Mouse (Mus musculus) neural tube, embryonic 13.5 days (tissue): ENCODE results near the gene Gm17364. TPM values are rescaled to one million over a fixed set of nuclear protein-coding genes. Genes with fewer than 3 reads are reported as not detected.

ENCODE experiments used
- ATAC-seq: fragments of 200-750 bp; cut with Nextera tagmentation; 2 replicates; pipeline ENCODE4 v1.8.0; 2017; ENCODE audit warnings: low read depth, mild to moderate bottlenecking, moderate TSS enrichment, moderate library complexity
- H3K27ac ChIP-seq: fragments of 300-500 bp; sonication (generic); replicated peaks from 2 replicates; pipeline ENCODE4 v1.5.1; 2015; ENCODE audit warnings: moderate library complexity, mild to moderate bottlenecking, inconsistent platforms
- H3K27me3 ChIP-seq: fragments of 300-500 bp; sonication (generic); 2 replicates; pipeline ENCODE4 v1.6.1; 2015; ENCODE audit warnings: mild to moderate bottlenecking, inconsistent platforms
- H3K36me3 ChIP-seq: fragments of 300-500 bp; sonication (generic); 2 replicates; pipeline ENCODE4 v1.6.1; 2015; ENCODE audit warnings: mild to moderate bottlenecking, inconsistent platforms
- H3K4me1 ChIP-seq: fragments of 300-500 bp; sonication (generic); replicated peaks from 2 replicates; pipeline ENCODE4 v1.6.1; 2015; ENCODE audit warnings: inconsistent platforms
- H3K4me2 ChIP-seq: fragments of 300-500 bp; sonication (generic); 2 replicates; pipeline ENCODE4 v1.6.1; 2015; ENCODE audit warnings: inconsistent platforms, mild to moderate bottlenecking, moderate library complexity
- H3K4me3 ChIP-seq: fragments of 300-500 bp; sonication (generic); 2 replicates; pipeline ENCODE4 v1.5.1; 2015; ENCODE audit warnings: mild to moderate bottlenecking, inconsistent platforms
- H3K9ac ChIP-seq: fragments of 300-500 bp; sonication (generic); 2 replicates; pipeline ENCODE4 v1.6.1; 2015; ENCODE audit warnings: moderate library complexity, mild to moderate bottlenecking, inconsistent platforms
- H3K9me3 ChIP-seq: fragments of 300-500 bp; sonication (generic); 2 replicates; pipeline ENCODE4 v1.6.1; 2016; ENCODE audit warnings: inconsistent platforms
- WGBS: fragments of 180-500 bp; shearing (Covaris S2); methylation state at CpG from one replicate; pipeline ENCODE4 v1.1.7; 2015; 5-methylcytosine and 5-hydroxymethylcytosine counted together
- polyA plus RNA-seq: library from polyadenylated mRNA; unstranded; fragments of >200 nt; fragmentation: Nextera tagmentation; extraction: Ambion mirVana; gene quantifications from 2 replicates; pipeline ENCODE4 v1.2.1, GENCODE M21; 2015

Gene Gm17364
- polyA plus RNA-seq, 1 experiment from 2014 or later: not detected

DNA sequence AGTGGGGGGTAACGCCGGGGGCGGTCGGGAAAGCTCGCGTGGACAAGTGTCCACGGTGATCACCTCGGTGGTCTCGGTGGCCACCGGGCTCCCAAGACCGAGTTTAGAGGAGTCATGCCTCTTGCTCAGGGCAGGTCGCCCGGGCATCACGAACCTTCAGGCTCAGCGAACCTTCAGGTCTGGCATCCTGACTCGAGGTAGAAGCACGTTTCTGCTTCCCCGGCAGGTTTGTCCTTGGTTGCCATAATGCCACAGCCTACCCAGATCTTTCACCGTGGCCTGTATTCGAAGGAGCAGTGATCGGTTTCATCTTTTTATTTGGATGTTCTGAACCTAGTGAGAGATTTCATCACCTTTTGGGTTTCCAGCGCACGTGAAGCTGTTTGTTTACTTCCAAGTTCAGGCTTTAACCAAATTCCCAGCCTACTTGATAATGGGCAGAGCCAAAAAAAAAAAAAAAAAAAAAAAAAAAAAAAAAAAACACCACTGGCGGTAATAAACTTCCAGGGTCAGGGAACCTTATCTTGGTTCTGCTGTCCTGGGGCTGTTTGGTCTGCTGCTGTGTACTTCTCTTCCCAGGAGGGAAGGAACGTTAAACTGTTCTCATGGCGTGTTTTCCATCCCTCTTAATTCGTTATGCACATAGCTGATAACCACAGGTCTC is 23.3 kb downstream of the Gm17364 start:
- WGBS: 2% methylated on average over 27 of the region's 27 CpGs
- ATAC-seq: no peak; the same call in 1 of the 2 replicates
- peaks cover 27% of the 10 kb centered on the region for H3K4me1 ChIP-seq

DNA sequence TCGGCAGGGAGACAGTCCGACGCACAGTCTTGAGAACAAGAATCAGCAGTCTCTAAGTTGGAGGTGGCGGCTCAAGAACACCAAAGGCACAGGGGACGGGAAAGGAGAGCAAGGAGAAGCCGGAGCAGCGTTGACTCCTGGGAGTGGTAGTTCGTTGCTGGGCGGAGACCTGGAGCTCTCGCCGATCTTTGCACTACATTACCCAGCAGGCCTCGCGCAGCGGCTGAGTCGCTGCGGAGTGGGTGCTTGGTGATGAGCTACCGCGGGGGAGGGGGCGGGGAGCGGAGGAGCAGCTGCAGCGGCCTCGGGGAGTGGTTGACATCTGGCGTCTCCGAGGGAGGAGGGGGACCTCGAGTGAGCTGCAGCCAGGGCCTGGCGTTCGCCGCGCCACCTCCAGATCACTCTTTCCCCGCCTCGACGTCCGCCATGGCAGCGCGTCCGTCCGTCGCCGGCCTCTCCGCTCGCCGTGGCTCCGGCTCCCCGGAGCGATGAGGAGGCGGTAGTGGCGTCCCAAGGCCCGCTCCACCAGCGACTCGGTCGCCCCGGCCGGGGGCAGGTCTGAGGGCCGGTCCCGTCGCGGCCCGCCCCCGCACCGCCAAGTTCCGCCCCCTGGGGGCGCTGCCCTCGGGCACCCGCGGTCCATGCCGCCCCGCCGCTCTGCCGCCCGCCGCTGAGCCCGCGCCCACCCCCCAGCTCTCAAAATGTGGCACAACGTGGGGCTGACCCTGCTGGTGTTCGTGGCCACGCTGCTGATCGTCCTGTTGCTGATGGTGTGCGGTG is 24.0 kb downstream of the Gm17364 start, which contains the start of gene Smim13:
Gene Smim13, plus strand, starts transcription at position 307 of the 780 bp plus-strand sequence.
- Histone ChIP-seq H3K9ac (peak within 1 kb of the TSS; percentile 84), H3K4me2 (peak within 1 kb of the TSS; percentile 71), H3K4me1 (peaks cover 27% of the 10 kb centered on the region), H3K4me3 (peak within 1 kb of the TSS; percentile 79), H3K36me3 (no peaks in the 10 kb centered on the region), H3K27me3 (no peaks in the 10 kb centered on the region), H3K27ac (peak within 1 kb of the TSS; percentile 92), H3K9me3 (no peaks in the 10 kb centered on the region)
- under 1% methylated on average over 75 of the region's 78 CpGs for WGBS
- peak; percentile 99 for ATAC-seq

More for the DNA sequence above, 23.3 kb downstream of the Gm17364 start:
- Histone ChIP-seq H3K4me3 (peak overlapping the region; percentile 79), H3K9me3 (no peaks in the 10 kb centered on the region), H3K9ac (peak overlapping the region; percentile 84), H3K27me3 (no peaks in the 10 kb centered on the region), H3K27ac (peak overlapping the region; percentile 92; the same call in 1 of the 2 replicates), H3K4me2 (peak overlapping the region; percentile 71), H3K36me3 (no peaks in the 10 kb centered on the region)

DNA sequence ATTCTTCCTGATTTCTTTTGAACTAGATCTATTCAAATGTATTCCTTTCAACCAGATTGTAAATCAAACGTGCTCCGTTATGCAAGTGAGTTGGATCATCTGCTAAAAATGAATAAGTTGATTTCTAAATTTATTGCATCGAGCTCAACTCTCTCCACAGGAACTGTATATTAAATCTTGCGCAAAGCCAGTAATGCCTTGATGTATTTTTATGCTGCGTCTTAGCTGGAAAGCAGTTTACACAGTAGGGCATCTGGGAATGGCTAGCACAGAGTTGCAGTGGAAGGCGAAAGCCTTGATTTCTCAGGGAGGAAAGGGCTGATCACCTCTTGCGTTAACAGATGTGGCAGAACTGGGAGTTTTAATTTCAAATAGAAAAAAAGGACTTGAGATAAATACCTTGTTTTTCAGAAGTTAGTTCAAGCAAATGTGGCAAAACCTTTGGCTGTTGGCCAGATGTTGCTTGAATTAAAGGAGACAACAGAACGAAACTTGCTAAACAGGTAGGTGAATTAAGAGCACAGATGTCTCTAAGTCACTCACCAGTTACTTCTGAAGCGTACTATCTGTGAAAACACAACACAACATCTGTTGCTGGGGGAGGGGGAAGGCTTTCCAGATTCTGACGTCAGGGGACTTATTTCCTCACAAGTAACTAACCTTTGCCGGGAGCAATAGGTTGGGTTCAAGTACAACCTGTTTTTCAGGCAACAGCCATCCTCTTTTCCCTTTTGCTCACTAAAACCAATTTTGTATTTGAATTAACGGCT is 24.8 kb downstream of the Gm17364 start:
- Histone ChIP-seq H3K36me3 (no peaks in the 10 kb centered on the region), H3K4me2 (peak overlapping the region; percentile 71), H3K27ac (peak overlapping the region; percentile 53), H3K9ac (peak overlapping the region; percentile 63), H3K27me3 (no peaks in the 10 kb centered on the region), H3K4me1 (peaks cover 27% of the 10 kb centered on the region), H3K4me3 (peak overlapping the region; percentile 79), H3K9me3 (no peaks in the 10 kb centered on the region)
- ATAC-seq: peak; percentile 19; the same call in 1 of the 2 replicates
- 41% methylated on average over 12 of the region's 12 CpGs for WGBS

DNA sequence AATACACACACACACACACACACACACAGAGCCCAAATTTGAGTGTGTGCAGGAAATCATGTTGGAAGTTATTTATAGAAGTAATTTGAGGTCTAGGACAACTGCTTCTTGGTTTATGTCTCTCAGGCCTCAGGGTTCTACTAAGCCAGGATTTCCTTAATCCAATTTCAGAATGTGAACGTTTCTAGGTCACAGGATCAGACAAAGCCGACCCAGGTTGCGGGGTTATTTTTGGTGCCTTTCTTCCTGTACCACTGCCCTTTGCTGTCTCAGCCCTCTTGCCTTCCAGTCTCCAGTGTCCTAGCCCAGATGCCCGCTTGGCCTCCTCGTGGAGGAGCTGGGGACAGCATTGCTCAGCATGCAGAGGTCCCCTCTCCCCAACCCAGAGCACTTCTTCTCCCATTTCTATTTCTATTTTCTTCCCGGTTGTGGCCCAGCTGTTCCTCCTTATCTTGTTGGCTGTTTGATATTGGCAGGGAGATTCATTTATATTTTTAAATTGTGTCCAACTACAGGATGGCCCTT is 29.4 kb downstream of the Gm17364 start:
- no peak for ATAC-seq
- Histone ChIP-seq H3K9ac (no peak overlapping the region), H3K9me3 (no peaks in the 10 kb centered on the region), H3K4me1 (peaks cover 7% of the 10 kb centered on the region), H3K4me2 (no peak overlapping the region), H3K4me3 (no peak overlapping the region), H3K36me3 (no peaks in the 10 kb centered on the region), H3K27me3 (no peaks in the 10 kb centered on the region), H3K27ac (no peak overlapping the region)
- WGBS: 75% methylated on average over 6 of the region's 6 CpGs

DNA sequence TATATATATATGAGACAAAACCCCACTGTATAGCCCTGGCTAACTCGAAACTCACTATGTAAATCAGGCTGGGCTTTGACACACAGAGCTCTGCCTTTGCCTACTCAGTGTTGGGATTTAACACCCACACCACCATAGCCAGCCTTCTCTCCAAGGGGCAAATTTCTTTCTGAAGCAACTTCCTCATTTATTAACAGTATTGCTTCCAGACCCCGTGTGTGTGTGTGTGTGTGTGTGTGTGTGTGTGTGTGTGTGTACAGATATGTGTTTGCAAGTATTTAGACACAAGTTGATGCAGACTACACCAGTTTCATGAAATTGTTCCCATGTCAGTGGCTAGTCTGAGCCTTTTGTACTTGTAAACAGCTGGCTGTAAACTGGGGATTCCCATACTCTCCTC is 32.2 kb downstream of the Gm17364 start:
- H3K9me3 ChIP-seq: no peaks in the 10 kb centered on the region
- H3K4me2 ChIP-seq: no peak overlapping the region
- no peak overlapping the region for H3K27ac ChIP-seq
- H3K9ac ChIP-seq: no peak overlapping the region
- 67% methylated on average over 2 of the region's 2 CpGs for WGBS
- H3K27me3 ChIP-seq: no peaks in the 10 kb centered on the region
- no peaks in the 10 kb centered on the region for H3K36me3 ChIP-seq
- no peak overlapping the region for H3K4me3 ChIP-seq
- no peak for ATAC-seq
- H3K4me1 ChIP-seq: no peaks in the 10 kb centered on the region

- Histone ChIP-seq H3K4me3 (no peak overlapping the region), H3K4me2 (no peak overlapping the region), H3K9me3 (no peaks in the 10 kb centered on the region), H3K36me3 (no peaks in the 10 kb centered on the region), H3K27me3 (no peaks in the 10 kb centered on the region), H3K9ac (no peak overlapping the region), H3K27ac (no peak overlapping the region), H3K4me1 (no peaks in the 10 kb centered on the region)
- ATAC-seq: no peak
- 16% methylated on average over 5 of the region's 5 CpGs for WGBS
These were observed 35.0 kb downstream of the Gm17364 start for GRCm38 (mm10) chr13:41238805-41239130.

GRCm38 (mm10) chr13:41238035-41238804 is 35.6 kb downstream of the Gm17364 start:
- no peak overlapping the region for H3K9ac ChIP-seq
- H3K4me2 ChIP-seq: no peak overlapping the region
- H3K4me1 ChIP-seq: no peaks in the 10 kb centered on the region
- no peaks in the 10 kb centered on the region for H3K9me3 ChIP-seq
- H3K36me3 ChIP-seq: no peaks in the 10 kb centered on the region
- no peak overlapping the region for H3K4me3 ChIP-seq
- WGBS: 79% methylated on average over 10 of the region's 10 CpGs
- no peak overlapping the region for H3K27ac ChIP-seq
- no peaks in the 10 kb centered on the region for H3K27me3 ChIP-seq
- ATAC-seq: no peak

- WGBS: 76% methylated on average over 13 of the region's 13 CpGs
- H3K4me3 ChIP-seq: no peak overlapping the region
These were observed 37.7 kb downstream of the Gm17364 start for GRCm38 (mm10) chr13:41235845-41236741.

GRCm38 (mm10) chr13:41235181-41235580 is 38.6 kb downstream of the Gm17364 start:
- no peak overlapping the region for H3K4me2 ChIP-seq
- no peaks in the 10 kb centered on the region for H3K27me3 ChIP-seq
- ATAC-seq: no peak
- no peaks in the 10 kb centered on the region for H3K9me3 ChIP-seq
- no peak overlapping the region for H3K4me3 ChIP-seq
- WGBS: 88% methylated on average over 6 of the region's 6 CpGs
- H3K36me3 ChIP-seq: no peaks in the 10 kb centered on the region
- no peak overlapping the region for H3K9ac ChIP-seq
- no peaks in the 10 kb centered on the region for H3K4me1 ChIP-seq
- H3K27ac ChIP-seq: no peak overlapping the region

More at GRCm38 (mm10) chr13:41235845-41236741, 37.7 kb downstream of the Gm17364 start:
- no peak overlapping the region for H3K4me2 ChIP-seq
- no peaks in the 10 kb centered on the region for H3K27me3 ChIP-seq
- no peaks in the 10 kb centered on the region for H3K9me3 ChIP-seq
- no peaks in the 10 kb centered on the region for H3K36me3 ChIP-seq
- no peak overlapping the region for H3K9ac ChIP-seq
- H3K4me1 ChIP-seq: no peaks in the 10 kb centered on the region
- H3K27ac ChIP-seq: no peak overlapping the region
- no peak for ATAC-seq

- H3K9me3 ChIP-seq: no peaks in the 10 kb centered on the region
- no peak overlapping the region for H3K9ac ChIP-seq
- no peak overlapping the region for H3K27ac ChIP-seq
- no peaks in the 10 kb centered on the region for H3K36me3 ChIP-seq
- no peak for ATAC-seq
- no peaks in the 10 kb centered on the region for H3K4me1 ChIP-seq
- H3K4me3 ChIP-seq: no peak overlapping the region
- no peak overlapping the region for H3K4me2 ChIP-seq
- no peaks in the 10 kb centered on the region for H3K27me3 ChIP-seq
- WGBS: 85% methylated on average over 7 of the region's 7 CpGs
These were observed 40.5 kb downstream of the Gm17364 start for GRCm38 (mm10) chr13:41233241-41233640.
